Mouse (Mus musculus): ENCODE measurements around the gene Pik3cd.

Pik3cd gene

GRCm38 (mm10) chr4:149689822-149690700 lies 12.3 kb downstream of the Pik3cd start:
- DNase-seq (ENCODE audit: low spot score): no peak

GRCm38 (mm10) chr4:149688861-149689260 lies 13.5 kb downstream of the Pik3cd start:
- DNase-seq (ENCODE audit: low spot score): no peak

- no peak for DNase-seq (ENCODE audit: low spot score)
Observed at GRCm38 (mm10) chr4:149684841-149685623, 17.3 kb downstream of the Pik3cd start.

GRCm38 (mm10) chr4:149683875-149684274 lies 18.5 kb downstream of the Pik3cd start:
- no peak for DNase-seq (ENCODE audit: low spot score)

- no peak for DNase-seq (ENCODE audit: low spot score)
Observed at GRCm38 (mm10) chr4:149679056-149679770, 23.2 kb downstream of the Pik3cd start.

- no peak for DNase-seq (ENCODE audit: low spot score)
Observed at GRCm38 (mm10) chr4:149678006-149678405, 24.4 kb downstream of the Pik3cd start.

GRCm38 (mm10) chr4:149675378-149676261 lies 26.8 kb downstream of the Pik3cd start:
- DNase-seq (ENCODE audit: low spot score): peak; percentile 84

- no peak for DNase-seq (ENCODE audit: low spot score)
Observed at GRCm38 (mm10) chr4:149674814-149675377, 27.5 kb downstream of the Pik3cd start.

- no peak for DNase-seq (ENCODE audit: low spot score)
Observed at GRCm38 (mm10) chr4:149672747-149673146, 29.6 kb downstream of the Pik3cd start.

GRCm38 (mm10) chr4:149671175-149671574 lies 31.2 kb downstream of the Pik3cd start:
- no peak for DNase-seq (ENCODE audit: low spot score)

GRCm38 (mm10) chr4:149665692-149666090 lies 36.7 kb downstream of the Pik3cd start:
- DNase-seq (ENCODE audit: low spot score): no peak

- DNase-seq (ENCODE audit: low spot score): no peak
Observed at GRCm38 (mm10) chr4:149665016-149665691, 37.2 kb downstream of the Pik3cd start.

- no peak for DNase-seq (ENCODE audit: low spot score)
Observed at GRCm38 (mm10) chr4:149663849-149664503, 38.4 kb downstream of the Pik3cd start.

GRCm38 (mm10) chr4:149661967-149662589 lies 40.3 kb downstream of the Pik3cd start:
- DNase-seq (ENCODE audit: low spot score): no peak

- DNase-seq (ENCODE audit: low spot score): no peak
Observed at GRCm38 (mm10) chr4:149660598-149660997, 41.8 kb downstream of the Pik3cd start.

GRCm38 (mm10) chr4:149659495-149660116 lies 42.8 kb downstream of the Pik3cd start:
- no peak for DNase-seq (ENCODE audit: low spot score)

- no peak for DNase-seq (ENCODE audit: low spot score)
Observed at GRCm38 (mm10) chr4:149657858-149658416, 44.4 kb downstream of the Pik3cd start.

GRCm38 (mm10) chr4:149654232-149654631 lies 48.1 kb downstream of the Pik3cd start:
- peak; percentile 69 for DNase-seq (ENCODE audit: low spot score)
